Mouse (Mus musculus): ENCODE data around the gene Id1. TPM values are rescaled to one million over a fixed set of nuclear protein-coding genes. Genes with fewer than 3 reads are reported as not detected.

Gene Id1
- total and polyA plus RNA-seq, 2 experiments = 16.4 to 33.0 TPM

- Histone ChIP-seq H3K4me3 (ENCODE audit: insufficient read depth, low read depth, low read length) (peak overlapping the region; percentile 80), H3K9ac (ENCODE audit: low read depth, low read length) (peak overlapping the region; percentile 79), H3K27me3 (ENCODE audit: control insufficient read depth, insufficient read depth, low read length) (no peaks in the 10 kb centered on the region), H3K4me1 (ENCODE audit: control insufficient read depth, insufficient read depth, low read length) (peaks cover 21% of the 10 kb centered on the region), H3K27ac (replicated peaks; ENCODE audit: insufficient read depth, low read depth, low read length) (peak overlapping the region; percentile 34), H3K79me2 (ENCODE audit: control insufficient read depth, insufficient read depth, low read length) (no peaks in the 10 kb centered on the region), H3K36me3 (ENCODE audit: control insufficient read depth, insufficient read depth, low read length) (no peaks in the 10 kb centered on the region)
- under 1% methylated on average over 22 of the region's 22 CpGs for WGBS
- DNase-seq (ENCODE audit: extremely low read depth, low read depth, low spot score) = peak; percentile 30
- TF ChIP-seq CTCF (IDR thresholded peaks at IDR 0.05; ENCODE audit: low read depth, low read length) = no peak
- TF ChIP-seq POLR2A (IDR thresholded peaks at IDR 0.05; ENCODE audit: extremely low read depth, insufficient read depth, low read length) = no peak
Measured at GRCm38 (mm10) chr2:152736748-152737147, 697 bp downstream of the Id1 start.

DNA sequence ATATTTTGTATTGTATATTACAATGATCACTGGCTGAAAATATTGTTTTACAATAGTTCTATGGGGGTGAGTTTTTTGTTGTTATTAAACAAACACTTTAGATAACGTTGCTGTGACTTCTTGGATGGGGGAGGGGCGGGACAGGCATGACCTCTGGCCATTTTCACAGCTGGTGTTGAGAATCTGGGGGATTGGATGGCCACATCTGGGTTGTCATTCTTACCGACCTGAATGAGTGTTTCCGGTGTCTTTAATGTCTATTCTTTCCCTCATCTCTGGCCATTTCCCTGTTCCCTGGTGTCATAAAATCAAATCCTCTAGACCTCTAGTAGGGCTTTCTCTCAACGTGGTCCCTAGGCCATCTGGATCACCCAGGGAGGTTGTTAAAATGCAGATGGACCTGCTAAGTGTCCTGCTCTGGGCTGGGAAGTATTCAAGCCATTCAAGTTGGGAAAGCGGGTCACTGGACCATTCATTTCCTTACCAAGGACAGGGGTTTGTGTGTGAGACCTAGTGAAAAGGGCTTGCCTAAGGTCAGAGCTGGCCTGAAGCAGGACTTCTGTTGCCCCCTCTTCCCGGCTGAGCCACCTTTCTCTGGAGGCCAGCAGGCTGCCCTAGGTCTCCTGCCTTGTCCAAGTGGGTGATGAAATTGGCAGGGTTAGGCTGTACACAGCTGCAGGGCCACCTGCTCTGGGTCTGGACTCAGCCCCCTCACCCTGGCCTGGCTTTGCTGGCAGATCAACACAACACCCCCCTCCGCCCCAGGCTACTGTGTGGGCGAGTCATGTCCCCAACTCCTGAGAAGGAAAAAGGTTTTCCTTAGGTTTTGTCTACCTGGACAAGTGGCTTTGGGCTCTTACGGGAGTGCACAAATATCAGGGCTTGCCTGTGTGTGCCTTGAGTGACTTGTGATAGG lies 1.5 kb downstream of the Id1 start:
- Histone ChIP-seq H3K4me3 (ENCODE audit: insufficient read depth, low read depth, low read length) (peak overlapping the region; percentile 39), H3K79me2 (ENCODE audit: control insufficient read depth, insufficient read depth, low read length) (no peaks in the 10 kb centered on the region), H3K27me3 (ENCODE audit: control insufficient read depth, insufficient read depth, low read length) (no peaks in the 10 kb centered on the region), H3K4me1 (ENCODE audit: control insufficient read depth, insufficient read depth, low read length) (peaks cover 25% of the 10 kb centered on the region), H3K36me3 (ENCODE audit: control insufficient read depth, insufficient read depth, low read length) (no peaks in the 10 kb centered on the region), H3K27ac (replicated peaks; ENCODE audit: insufficient read depth, low read depth, low read length) (peak overlapping the region; percentile 41), H3K9ac (ENCODE audit: low read depth, low read length) (peak overlapping the region; percentile 28)
- TF ChIP-seq CTCF (IDR thresholded peaks at IDR 0.05; ENCODE audit: low read depth, low read length) (no peak), POLR2A (IDR thresholded peaks at IDR 0.05; ENCODE audit: extremely low read depth, insufficient read depth, low read length) (no peak)
- WGBS = 10% methylated on average over 10 of the region's 10 CpGs
- DNase-seq (ENCODE audit: extremely low read depth, low read depth, low spot score) = peak; percentile 76

DNA sequence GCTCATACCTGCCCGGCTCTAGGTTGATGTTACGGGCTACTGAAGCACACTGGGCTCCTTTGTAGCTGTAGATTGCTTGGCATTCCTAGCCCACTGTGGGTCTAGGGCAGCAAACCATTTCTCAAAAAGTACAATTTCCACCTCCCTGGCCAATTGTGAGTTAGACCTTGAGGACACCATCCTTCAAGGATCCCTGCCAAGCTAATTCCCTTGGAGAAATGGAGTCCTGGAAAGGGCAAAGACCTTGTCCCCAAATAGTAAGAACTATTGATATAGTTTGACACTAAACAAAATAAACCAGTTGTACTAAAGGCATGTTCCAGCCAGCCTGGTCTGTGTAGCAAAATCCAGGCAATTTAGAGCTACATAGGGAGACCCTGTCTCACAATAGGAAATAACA lies 2.3 kb downstream of the Id1 start:
- DNase-seq (ENCODE audit: extremely low read depth, low read depth, low spot score) = peak; percentile 25
- H3K4me3 ChIP-seq (ENCODE audit: insufficient read depth, low read depth, low read length) = no peak overlapping the region
- 50% methylated on average over 2 of the region's 2 CpGs for WGBS
- H3K27me3 ChIP-seq (ENCODE audit: control insufficient read depth, insufficient read depth, low read length) = no peaks in the 10 kb centered on the region
- no peaks in the 10 kb centered on the region for H3K36me3 ChIP-seq (ENCODE audit: control insufficient read depth, insufficient read depth, low read length)
- TF ChIP-seq CTCF (IDR thresholded peaks at IDR 0.05; ENCODE audit: low read depth, low read length) (no peak), POLR2A (IDR thresholded peaks at IDR 0.05; ENCODE audit: extremely low read depth, insufficient read depth, low read length) (no peak)
- H3K4me1 ChIP-seq (ENCODE audit: control insufficient read depth, insufficient read depth, low read length) = peaks cover 25% of the 10 kb centered on the region
- no peaks in the 10 kb centered on the region for H3K79me2 ChIP-seq (ENCODE audit: control insufficient read depth, insufficient read depth, low read length)
- H3K27ac ChIP-seq (replicated peaks; ENCODE audit: insufficient read depth, low read depth, low read length) = peak overlapping the region; percentile 41
- no peak overlapping the region for H3K9ac ChIP-seq (ENCODE audit: low read depth, low read length)

DNA sequence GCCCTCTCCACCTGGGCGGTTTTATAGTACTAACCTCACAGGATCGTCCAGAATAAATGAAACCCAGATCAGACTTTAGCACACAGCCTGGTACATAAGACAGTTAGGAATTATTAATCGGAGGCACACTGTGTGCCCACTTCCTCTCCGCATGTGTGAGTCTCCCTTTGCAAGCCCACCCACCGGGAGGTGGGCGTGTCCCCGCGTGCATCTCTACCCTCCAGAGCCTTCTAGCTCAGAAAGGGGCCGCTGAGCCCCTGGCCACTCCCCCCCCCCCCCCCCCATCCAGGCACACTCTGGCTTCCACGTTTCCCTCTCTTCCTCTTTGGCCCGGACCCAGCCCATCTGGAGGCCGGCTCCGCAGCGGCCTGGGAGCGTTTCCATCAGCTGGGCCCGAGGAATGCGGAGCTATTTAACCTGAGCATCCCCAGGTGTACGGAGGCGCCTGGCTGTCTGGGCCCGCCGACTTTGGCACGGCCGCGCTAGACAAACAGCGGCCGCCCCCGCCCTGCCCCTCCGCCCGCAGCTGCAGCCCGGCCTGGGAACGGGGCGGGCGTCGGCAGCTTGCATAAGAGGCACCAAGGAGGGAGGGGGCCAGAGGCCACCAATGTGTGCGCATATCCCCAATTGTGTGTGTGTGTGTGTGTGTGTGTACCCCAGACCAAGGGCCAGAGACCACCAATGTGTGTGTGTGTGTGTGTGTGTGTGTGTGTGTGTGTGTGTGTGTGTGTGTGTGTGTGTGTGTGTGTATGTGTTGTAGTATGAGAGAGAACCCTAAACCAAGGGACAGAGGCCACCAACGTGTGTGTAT lies 3.2 kb downstream of the Id1 start:
- Histone ChIP-seq H3K36me3 (ENCODE audit: control insufficient read depth, insufficient read depth, low read length) (no peaks in the 10 kb centered on the region), H3K4me1 (ENCODE audit: control insufficient read depth, insufficient read depth, low read length) (peaks cover 25% of the 10 kb centered on the region), H3K27ac (replicated peaks; ENCODE audit: insufficient read depth, low read depth, low read length) (peak overlapping the region; percentile 79), H3K79me2 (ENCODE audit: control insufficient read depth, insufficient read depth, low read length) (no peaks in the 10 kb centered on the region), H3K4me3 (ENCODE audit: insufficient read depth, low read depth, low read length) (peak overlapping the region; percentile 32; the same call in 1 of the 2 replicates), H3K27me3 (ENCODE audit: control insufficient read depth, insufficient read depth, low read length) (no peaks in the 10 kb centered on the region), H3K9ac (ENCODE audit: low read depth, low read length) (peak overlapping the region; percentile 35)
- WGBS = under 1% methylated on average over 34 of the region's 36 CpGs
- TF ChIP-seq CTCF (IDR thresholded peaks at IDR 0.05; ENCODE audit: low read depth, low read length) (no peak), POLR2A (IDR thresholded peaks at IDR 0.05; ENCODE audit: extremely low read depth, insufficient read depth, low read length) (no peak)
- peak; percentile 78 for DNase-seq (ENCODE audit: extremely low read depth, low read depth, low spot score)

GRCm38 (mm10) chr2:152739842-152740260 lies 3.8 kb downstream of the Id1 start:
- H3K4me3 ChIP-seq (ENCODE audit: insufficient read depth, low read depth, low read length) = no peak overlapping the region
- no peaks in the 10 kb centered on the region for H3K79me2 ChIP-seq (ENCODE audit: control insufficient read depth, insufficient read depth, low read length)
- 1% methylated on average over 3 of the region's 3 CpGs for WGBS
- H3K9ac ChIP-seq (ENCODE audit: low read depth, low read length) = no peak overlapping the region
- H3K27ac ChIP-seq (replicated peaks; ENCODE audit: insufficient read depth, low read depth, low read length) = peak overlapping the region; percentile 79
- peak; percentile 98 for DNase-seq (ENCODE audit: extremely low read depth, low read depth, low spot score)
- TF ChIP-seq POLR2A (IDR thresholded peaks at IDR 0.05; ENCODE audit: extremely low read depth, insufficient read depth, low read length) = no peak
- TF ChIP-seq CTCF (IDR thresholded peaks at IDR 0.05; ENCODE audit: low read depth, low read length) = no peak
- H3K36me3 ChIP-seq (ENCODE audit: control insufficient read depth, insufficient read depth, low read length) = no peaks in the 10 kb centered on the region
- H3K27me3 ChIP-seq (ENCODE audit: control insufficient read depth, insufficient read depth, low read length) = no peaks in the 10 kb centered on the region
- peaks cover 22% of the 10 kb centered on the region for H3K4me1 ChIP-seq (ENCODE audit: control insufficient read depth, insufficient read depth, low read length)
